Mouse (Mus musculus) hindbrain, embryonic 16.5 days (tissue): Measurements from ENCODE around the gene Arl8b. TPM values are rescaled to one million over a fixed set of nuclear protein-coding genes. Genes with fewer than 3 reads are reported as not detected.
"Not testable (repeated sequence)": the region's sequence is repeated elsewhere in the genome, so short reads cannot be mapped to it uniquely, and the experiment has no call there.

Experiments used
- ATAC-seq: fragments of 200-750 bp; cut with Nextera tagmentation; 2 replicates; pipeline ENCODE4 v1.8.0; 2017; ENCODE audit warnings: moderate TSS enrichment, moderate library complexity
- H3K27ac ChIP-seq: fragments of 300-500 bp; sonication (generic); 2 replicates; pipeline ENCODE4 v1.5.1; 2014; ENCODE audit warnings: low read depth, mild to moderate bottlenecking, control low read depth, low read length, moderate library complexity
- H3K27me3 ChIP-seq: fragments of 300-500 bp; sonication (generic); replicated peaks from 2 replicates; pipeline ENCODE4 v1.6.1; 2014; ENCODE audit warnings: low read length; ENCODE audit not compliant: control insufficient read depth, insufficient read depth
- H3K36me3 ChIP-seq: fragments of 300-500 bp; sonication (generic); 2 replicates; pipeline ENCODE4 v1.6.1; 2014; ENCODE audit warnings: mild to moderate bottlenecking, low read length, moderate library complexity, mixed read lengths; ENCODE audit not compliant: control insufficient read depth, insufficient read depth
- H3K4me1 ChIP-seq: fragments of 300-500 bp; sonication (generic); 2 replicates; pipeline ENCODE4 v1.6.1; 2014; ENCODE audit warnings: low read depth, low read length; ENCODE audit not compliant: control insufficient read depth, insufficient read depth
- H3K4me2 ChIP-seq: fragments of 300-500 bp; sonication (generic); 2 replicates; pipeline ENCODE4 v1.6.1; 2014; ENCODE audit warnings: mild to moderate bottlenecking, low read length, control low read depth, moderate library complexity
- H3K4me3 ChIP-seq: fragments of 300-500 bp; sonication (generic); 2 replicates; pipeline ENCODE4 v1.5.1; 2014; ENCODE audit warnings: mild to moderate bottlenecking, low read length, control low read depth, moderate library complexity
- H3K9ac ChIP-seq: fragments of 300-500 bp; sonication (generic); 2 replicates; pipeline ENCODE4 v1.6.1; 2014; ENCODE audit warnings: low read depth, mild to moderate bottlenecking, control low read depth, low read length, moderate library complexity
- H3K9me3 ChIP-seq: fragments of 300-500 bp; sonication (generic); 2 replicates; pipeline ENCODE4 v1.6.1; 2014; ENCODE audit warnings: mild to moderate bottlenecking, low read length, moderate library complexity; ENCODE audit not compliant: control insufficient read depth
- WGBS: fragments of 180-500 bp; shearing (Covaris S2); extraction: QIAGEN DNeasy Blood & Tissue Kit; methylation state at CpG from one replicate; pipeline ENCODE4 v1.1.7; 2014; 5-methylcytosine and 5-hydroxymethylcytosine counted together
- polyA plus RNA-seq: library from polyadenylated mRNA; unstranded; fragments of >200 nt; fragmentation: Nextera tagmentation; extraction: Ambion mirVana; gene quantifications from 2 replicates; pipeline ENCODE4 v1.2.1, GENCODE M21; 2015

The Arl8b gene
- polyA plus RNA-seq, 1 experiment from 2014 or later, result 113 TPM

GRCm38 (mm10) chr6:108861226-108861625 lies 78.3 kb downstream of the Arl8b start:
- WGBS, result 89% methylated on average over 1 of the region's 1 CpGs
- Histone ChIP-seq H3K36me3 (peaks cover 4% of the 10 kb centered on the region; the same call in 1 of the 2 replicates), H3K9me3 (peaks cover 6% of the 10 kb centered on the region)

GRCm38 (mm10) chr6:108862548-108862947 lies 79.6 kb downstream of the Arl8b start:
- Histone ChIP-seq H3K4me1 (no peaks in the 10 kb centered on the region), H3K9me3 (peaks cover 6% of the 10 kb centered on the region), H3K36me3 (peaks cover 4% of the 10 kb centered on the region; the same call in 1 of the 2 replicates), H3K4me2 (no peak overlapping the region), H3K27ac (no peak overlapping the region), H3K27me3 (no peaks in the 10 kb centered on the region), H3K4me3 (no peak overlapping the region), H3K9ac (no peak overlapping the region)
- WGBS, result 75% methylated on average over 2 of the region's 2 CpGs
- no peak for ATAC-seq

More at GRCm38 (mm10) chr6:108861226-108861625, 78.3 kb downstream of the Arl8b start:
- Histone ChIP-seq H3K4me2 (no peak overlapping the region), H3K27me3 (no peaks in the 10 kb centered on the region), H3K9ac (no peak overlapping the region), H3K27ac (no peak overlapping the region), H3K4me1 (no peaks in the 10 kb centered on the region), H3K4me3 (no peak overlapping the region)
- ATAC-seq, result no peak

GRCm38 (mm10) chr6:108866317-108866716 lies 83.4 kb downstream of the Arl8b start:
- Histone ChIP-seq H3K27me3 (no peaks in the 10 kb centered on the region), H3K9me3 (peaks cover 6% of the 10 kb centered on the region), H3K9ac (no peak overlapping the region), H3K4me2 (no peak overlapping the region), H3K36me3 (0 out of 2 replicates have a peak, but pooled peaks cover 2% of the 10 kb centered on the region), H3K27ac (no peak overlapping the region), H3K4me1 (no peaks in the 10 kb centered on the region), H3K4me3 (no peak overlapping the region)
- 79% methylated on average over 5 of the region's 5 CpGs for WGBS
- ATAC-seq, result no peak

GRCm38 (mm10) chr6:108869031-108869430 lies 86.1 kb downstream of the Arl8b start:
- H3K27ac ChIP-seq, H3K27me3 ChIP-seq, H3K36me3 ChIP-seq, ATAC-seq, H3K4me3 ChIP-seq, H3K4me2 ChIP-seq, H3K9ac ChIP-seq, H3K9me3 ChIP-seq, H3K4me1 ChIP-seq: not testable (repeated sequence)
- WGBS, result 53% methylated on average over 2 of the region's 2 CpGs

- Histone ChIP-seq H3K36me3 (no peaks in the 10 kb centered on the region), H3K4me1 (no peaks in the 10 kb centered on the region), H3K9me3 (no peaks in the 10 kb centered on the region), H3K9ac (no peak overlapping the region), H3K27me3 (no peaks in the 10 kb centered on the region), H3K27ac (no peak overlapping the region), H3K4me3 (no peak overlapping the region), H3K4me2 (no peak overlapping the region)
- WGBS, result 82% methylated on average over 2 of the region's 2 CpGs
- ATAC-seq, result no peak
These were observed 87.5 kb downstream of the Arl8b start for GRCm38 (mm10) chr6:108870421-108870820.

GRCm38 (mm10) chr6:108871251-108871650 lies 88.4 kb downstream of the Arl8b start:
- Histone ChIP-seq H3K4me1 (no peaks in the 10 kb centered on the region; the same call in 1 of the 2 replicates), H3K36me3 (no peaks in the 10 kb centered on the region), H3K27ac (no peak overlapping the region), H3K27me3 (no peaks in the 10 kb centered on the region), H3K4me3 (no peak overlapping the region), H3K9ac (no peak overlapping the region), H3K9me3 (no peaks in the 10 kb centered on the region), H3K4me2 (no peak overlapping the region)
- no peak for ATAC-seq
- WGBS, result 88% methylated on average over 4 of the region's 4 CpGs

Other genes with a start within 250 kb of the Arl8b start
- gene Bhlhe40, start 122.5 kb upstream of the Arl8b start, polyA plus RNA-seq, result 7.3 and 8.9 TPM in 2 replicates
- 5.0 and 6.6 TPM in 2 replicates for gene Edem1, start 45.5 kb downstream of the Arl8b start, polyA plus RNA-seq